Mouse (Mus musculus) thymus, postnatal 25 days (tissue): Measurements from ENCODE around the gene Rftn2.
"Not testable (repeated sequence)": the region's sequence is repeated elsewhere in the genome, so short reads cannot be mapped to it uniquely, and the experiment has no call there.

Source experiments
- DNase-seq: peaks from one replicate; pipeline ENCODE4 v3.0.0; 2022

Gene Rftn2

GRCm38 (mm10) chr1:55171361-55172325 lies 54.9 kb downstream of the Rftn2 start:
- DNase-seq = no peak

- no peak for DNase-seq
These were observed 58.0 kb downstream of the Rftn2 start for GRCm38 (mm10) chr1:55168591-55168990.

GRCm38 (mm10) chr1:55167560-55167959 lies 59.0 kb downstream of the Rftn2 start:
- no peak for DNase-seq

GRCm38 (mm10) chr1:55164005-55164404 lies 62.6 kb downstream of the Rftn2 start:
- no peak for DNase-seq

- DNase-seq = no peak
These were observed 63.8 kb downstream of the Rftn2 start for GRCm38 (mm10) chr1:55162781-55163180.

- DNase-seq = peak; percentile 32
These were observed 64.7 kb downstream of the Rftn2 start for GRCm38 (mm10) chr1:55161895-55162294.

GRCm38 (mm10) chr1:55160831-55161638 lies 65.5 kb downstream of the Rftn2 start:
- no peak for DNase-seq

- DNase-seq = no peak
These were observed 66.4 kb downstream of the Rftn2 start for GRCm38 (mm10) chr1:55160218-55160617.

- DNase-seq = no peak
These were observed 67.8 kb downstream of the Rftn2 start for GRCm38 (mm10) chr1:55158821-55159220.

GRCm38 (mm10) chr1:55158211-55158610 lies 68.4 kb downstream of the Rftn2 start:
- DNase-seq = no peak

- no peak for DNase-seq
These were observed 69.3 kb downstream of the Rftn2 start for GRCm38 (mm10) chr1:55157329-55157728.

- DNase-seq = no peak
These were observed 81.0 kb downstream of the Rftn2 start for GRCm38 (mm10) chr1:55145556-55145955.

- no peak for DNase-seq
These were observed 82.2 kb downstream of the Rftn2 start for GRCm38 (mm10) chr1:55144338-55144737.

GRCm38 (mm10) chr1:55135846-55136245 lies 90.7 kb downstream of the Rftn2 start:
- no peak for DNase-seq

GRCm38 (mm10) chr1:55134301-55134700 lies 92.3 kb downstream of the Rftn2 start:
- no peak for DNase-seq

- DNase-seq = no peak
These were observed 93.4 kb downstream of the Rftn2 start for GRCm38 (mm10) chr1:55133173-55133572.

- DNase-seq = no peak
These were observed 94.3 kb downstream of the Rftn2 start for GRCm38 (mm10) chr1:55132308-55132707.

GRCm38 (mm10) chr1:55131424-55132014 lies 95.1 kb downstream of the Rftn2 start:
- no peak for DNase-seq

- peak; percentile 93 for DNase-seq
These were observed 95.6 kb downstream of the Rftn2 start, which contains the start of gene Mob4 for GRCm38 (mm10) chr1:55130943-55131401. Gene Mob4 (plus strand): TSS chr1:55131231.

- no peak for DNase-seq
These were observed 96.2 kb downstream of the Rftn2 start for GRCm38 (mm10) chr1:55130190-55130916.

GRCm38 (mm10) chr1:55129716-55130115 lies 96.9 kb downstream of the Rftn2 start:
- no peak for DNase-seq

GRCm38 (mm10) chr1:55124136-55124535 lies 102.4 kb downstream of the Rftn2 start:
- not testable (repeated sequence) for DNase-seq
